ENCODE assay signal across 16 mouse cellular contexts in genomic region chr4:149403037-149403436, GRCm38 (mm10). TPM values are rescaled to one million over a fixed set of nuclear protein-coding genes. Genes with fewer than 3 reads are reported as not detected.
DNase-seq lines count a peak whose midpoint lies in the region; ATAC-seq and TF ChIP-seq lines count a peak whose summit lies in the region.
"Had no signal": no experiment of that assay in that cellular context is flagged by ENCODE, and none has a peak within 500 bp of the region (broad histone marks: within the 10 kb centered on the region; RNA-seq: fewer than 3 reads in every experiment).

No protein-coding gene starts in this region.

- H3K27me3 ChIP-seq in heart, embryonic 14.5 days (ENCODE audit: control insufficient read depth, insufficient read depth, low read length): no peaks in the 10 kb centered on the region
- no peaks in the 10 kb centered on the region for H3K27me3 ChIP-seq in embryonic facial prominence, embryonic 10.5 days (replicated peaks; ENCODE audit: low read depth, poor library complexity, severe bottlenecking)
- H3K27me3 ChIP-seq in intestine, postnatal 0 days (replicated peaks; ENCODE audit: control insufficient read depth, insufficient read depth, low read length): no peaks in the 10 kb centered on the region
- no peaks in the 10 kb centered on the region for H3K27me3 ChIP-seq in forebrain, postnatal 0 days (ENCODE audit: insufficient read depth, low read length)
- no peaks in the 10 kb centered on the region for H3K27me3 ChIP-seq in forebrain, embryonic 12.5 days

- no peak for TF ChIP-seq CTCF in intestine, postnatal 0 days (IDR thresholded peaks at IDR 0.05; ENCODE audit: low read depth)
- TF ChIP-seq CTCF in forebrain, postnatal 0 days (IDR thresholded peaks at IDR 0.05; ENCODE audit: low read depth): no peak

- H3K9me3 ChIP-seq in heart, embryonic 14.5 days (ENCODE audit: control insufficient read depth, low read length): no peaks in the 10 kb centered on the region
- no peaks in the 10 kb centered on the region for H3K9me3 ChIP-seq in embryonic facial prominence, embryonic 10.5 days
- no peaks in the 10 kb centered on the region for H3K9me3 ChIP-seq in intestine, postnatal 0 days (ENCODE audit: control insufficient read depth)
- no peaks in the 10 kb centered on the region for H3K9me3 ChIP-seq in forebrain, postnatal 0 days (ENCODE audit: low read length)
- no peaks in the 10 kb centered on the region for H3K9me3 ChIP-seq in forebrain, embryonic 12.5 days

- WGBS in heart, embryonic 14.5 days: 20% methylated on average over 6 of the region's 6 CpGs
- WGBS in embryonic facial prominence, embryonic 10.5 days: 25% methylated on average over 6 of the region's 6 CpGs
- 23% methylated on average over 6 of the region's 6 CpGs for WGBS in intestine, postnatal 0 days
- whole genome bisulfite sequencing in forebrain, postnatal 0 days: 59% methylated on average over 6 of the region's 6 CpGs
- WGBS in forebrain, embryonic 12.5 days: 66% methylated on average over 6 of the region's 6 CpGs

- no peak overlapping the region for H3K4me3 ChIP-seq in heart, embryonic 14.5 days (ENCODE audit: control insufficient read depth in 1 of 2, insufficient read depth in 1 of 2, low read depth in 1 of 2, low read length in 2 of 2)
- no peak overlapping the region for H3K4me3 ChIP-seq in embryonic facial prominence, embryonic 10.5 days
- no peak overlapping the region for H3K4me3 ChIP-seq in intestine, postnatal 0 days (ENCODE audit: low read depth, low read length)
- no peak overlapping the region for H3K4me3 ChIP-seq in forebrain, postnatal 0 days (ENCODE audit: low read depth, low read length)
- H3K4me3 ChIP-seq in forebrain, embryonic 12.5 days (replicated peaks): no peak overlapping the region

- intact Hi-C loops in heart, postnatal 10 days (cut with DNase I): no loop called here

- ATAC-seq in heart, embryonic 14.5 days (ENCODE audit: insufficient number of reproducible peaks, insufficient read depth, low FRiP score, low read depth): no peak
- ATAC-seq in intestine, postnatal 0 days: no peak
- ATAC-seq in forebrain, postnatal 0 days: no peak
- ATAC-seq in forebrain, embryonic 12.5 days (ENCODE audit: low FRiP score): no peak
- ATAC-seq: midbrain, embryonic 16.5 days had no signal

- peaks cover 6% of the 10 kb centered on the region for H3K36me3 ChIP-seq in heart, embryonic 14.5 days (ENCODE audit: control insufficient read depth, insufficient read depth, low read length)
- H3K36me3 ChIP-seq in embryonic facial prominence, embryonic 10.5 days (replicated peaks): peaks cover 22% of the 10 kb centered on the region
- peaks cover 13% of the 10 kb centered on the region; the same call in 1 of the 2 replicates for H3K36me3 ChIP-seq in intestine, postnatal 0 days (ENCODE audit: control insufficient read depth, insufficient read depth)
- peaks cover 6% of the 10 kb centered on the region; the same call in 1 of the 2 replicates for H3K36me3 ChIP-seq in forebrain, postnatal 0 days (ENCODE audit: insufficient read depth)
- peaks cover 10% of the 10 kb centered on the region for H3K36me3 ChIP-seq in forebrain, embryonic 12.5 days (replicated peaks)

- peaks cover 49 to 75% of the 10 kb centered on the region in 2 experiments for H3K4me1 ChIP-seq in heart, embryonic 14.5 days (ENCODE audit: control insufficient read depth in 2 of 2, insufficient read depth in 2 of 2, low read length in 2 of 2)
- H3K4me1 ChIP-seq in embryonic facial prominence, embryonic 10.5 days: peaks cover 64% of the 10 kb centered on the region
- H3K4me1 ChIP-seq in intestine, postnatal 0 days (replicated peaks; ENCODE audit: control insufficient read depth, insufficient read depth, low read length): peaks cover 7% of the 10 kb centered on the region
- H3K4me1 ChIP-seq in forebrain, postnatal 0 days (ENCODE audit: insufficient read depth): no peaks in the 10 kb centered on the region
- H3K4me1 ChIP-seq in forebrain, embryonic 12.5 days: peaks cover 32% of the 10 kb centered on the region

- 0 out of 4 replicates have a peak overlapping the region, but pooled peaks of 1 of the 2 experiments have one; percentile 8 for H3K27ac ChIP-seq in heart, embryonic 14.5 days (replicated peaks in 1 of 2; ENCODE audit: control insufficient read depth in 1 of 2, insufficient read depth in 1 of 2, low read depth in 2 of 2, low read length in 2 of 2)
- no peak overlapping the region; the same call in 1 of the 2 replicates for H3K27ac ChIP-seq in embryonic facial prominence, embryonic 10.5 days (replicated peaks)
- peak overlapping the region; percentile 67; the same call in 1 of the 2 replicates for H3K27ac ChIP-seq in intestine, postnatal 0 days (ENCODE audit: low read depth, low read length)
- H3K27ac ChIP-seq in forebrain, postnatal 0 days (ENCODE audit: low read depth, low read length): no peak overlapping the region
- H3K27ac ChIP-seq in forebrain, embryonic 12.5 days: no peak overlapping the region
- H3K27ac ChIP-seq: macrophage had no signal

- no peak overlapping the region for H3K9ac ChIP-seq in heart, embryonic 14.5 days (ENCODE audit: low read length)
- no peak overlapping the region for H3K9ac ChIP-seq in intestine, postnatal 0 days (ENCODE audit: low read depth, low read length)
- H3K9ac ChIP-seq in forebrain, postnatal 0 days: no peak overlapping the region
- H3K9ac ChIP-seq in forebrain, embryonic 12.5 days: no peak overlapping the region

- DNase-seq in heart, postnatal 10 days: no peak
- peak; percentile 66 for DNase-seq in CD4-positive helper T cell, adult 2 months (ENCODE audit: low read depth, low spot score)
- peak; percentile 60 for DNase-seq in embryonic facial prominence, embryonic 10.5 days (ENCODE audit: low spot score)
- no peak for DNase-seq in layer of hippocampus, adult 9-11 months
- DNase-seq in forebrain, postnatal 0 days: no peak
- DNase-seq: adrenal gland, postnatal 14 days; cerebellum, adult 11 months; kidney, adult 18-20 months had no signal

- H3K4me2 ChIP-seq in heart, embryonic 14.5 days (ENCODE audit: low read length): 0 out of 2 replicates have a peak overlapping the region, but pooled peaks have one; percentile 6
- H3K4me2 ChIP-seq in intestine, postnatal 0 days (replicated peaks; ENCODE audit: low read depth): 0 out of 2 replicates have a peak overlapping the region, but pooled peaks have one; percentile 9
- H3K4me2 ChIP-seq in forebrain, postnatal 0 days (ENCODE audit: low read depth): no peak overlapping the region
- no peak overlapping the region for H3K4me2 ChIP-seq in forebrain, embryonic 12.5 days
- H3K4me2 ChIP-seq: liver, embryonic 11.5 days had no signal

RNA-seq across cellular contexts. Expression of gene Ube4b, which starts 23.5 kb away (rescaled TPM):
- 29.6 and 30.3 TPM in 2 replicates for polyA plus RNA-seq in heart, embryonic 14.5 days (2014; fragmentation: Nextera tagmentation; extraction: Ambion mirVana)
- 10 to 100 TPM; 53.6 to 60.2 TPM for total RNA-seq in heart, postnatal 10 days (2021)
- polyA plus RNA-seq in embryonic facial prominence, embryonic 10.5 days (2016; fragmentation: Nextera tagmentation; extraction: Ambion mirVana): 65.5 and 71.8 TPM in 2 replicates
- 47.2 and 47.6 TPM in 2 replicates for polyA plus RNA-seq in intestine, postnatal 0 days (2015; fragmentation: Nextera tagmentation; extraction: Ambion mirVana)
- total RNA-seq in forebrain, postnatal 0 days (2014; rRNA removed): 81.0 and 93.3 TPM in 2 replicates
- 41.0 and 47.6 TPM in 2 replicates for polyA plus RNA-seq in forebrain, postnatal 0 days (2015; fragmentation: Nextera tagmentation; extraction: Ambion mirVana)
- 68.9 and 76.0 TPM in 2 replicates for polyA plus RNA-seq in forebrain, embryonic 12.5 days (2016; fragmentation: Nextera tagmentation; extraction: Ambion mirVana)

RNA-seq across cellular contexts. Expression of gene Rbp7, which starts 51.7 kb away (rescaled TPM):
- 7.6 and 8.6 TPM in 2 replicates for polyA plus RNA-seq in heart, embryonic 14.5 days (2014; fragmentation: Nextera tagmentation; extraction: Ambion mirVana)
- 10 to 100 TPM; 35.2 to 76.0 TPM for total RNA-seq in heart, postnatal 10 days (2021)
- polyA plus RNA-seq in embryonic facial prominence, embryonic 10.5 days (2016; fragmentation: Nextera tagmentation; extraction: Ambion mirVana): not detected in 2 replicates
- 3.8 and 4.0 TPM in 2 replicates for polyA plus RNA-seq in intestine, postnatal 0 days (2015; fragmentation: Nextera tagmentation; extraction: Ambion mirVana)
- total RNA-seq in forebrain, postnatal 0 days (2014; rRNA removed): not detected in 2 replicates
- 0.30 and 0.49 TPM in 2 replicates for polyA plus RNA-seq in forebrain, postnatal 0 days (2015; fragmentation: Nextera tagmentation; extraction: Ambion mirVana)
- not detected in 2 replicates for polyA plus RNA-seq in forebrain, embryonic 12.5 days (2016; fragmentation: Nextera tagmentation; extraction: Ambion mirVana)
- total RNA-seq: layer of hippocampus, postnatal 10 days; neutrophil, adult 5-6 weeks had no signal
- polyA plus RNA-seq: liver, embryonic 11.5 days; macrophage had no signal

Comparison
In these comparisons a context has a peak if more than half of its experiments do, and no peak if none do; other contexts are left out.
1. H3K4me2 ChIP-seq: peak in heart, embryonic 14.5 days (single experiment) and intestine, postnatal 0 days (single experiment); none in forebrain, postnatal 0 days (single experiment) and forebrain, embryonic 12.5 days (single experiment).
2. DNase-seq: peak in CD4-positive helper T cell, adult 2 months (single experiment) and embryonic facial prominence, embryonic 10.5 days (single experiment); none in heart, postnatal 10 days (0 of 2), layer of hippocampus, adult 9-11 months (single experiment) and forebrain, postnatal 0 days (single experiment).